Mouse (Mus musculus) cortical plate, adult 2 months (tissue): ENCODE measurements around the gene Itga6.

Experiments used
- CTCF ChIP-seq: fragments of 200-500 bp; IDR thresholded peaks from 2 replicates; pipeline ENCODE4 v1.5.1; 2011; ENCODE audit warnings: mild to moderate bottlenecking, control low read depth, low read length; ENCODE audit not compliant: insufficient read depth; ENCODE audit errors: extremely low read depth
- POLR2A ChIP-seq: fragments of 200-500 bp; IDR thresholded peaks from 2 replicates; pipeline ENCODE4 v1.6.1; 2011; ENCODE audit warnings: mild to moderate bottlenecking, low read length, control low read depth; ENCODE audit not compliant: insufficient read depth; ENCODE audit errors: extremely low read depth

GRCm38 (mm10) chr2:71719005-71719386 lies 26.4 kb upstream of the Itga6 start:
- no peak for TF ChIP-seq POLR2A
- no peak for TF ChIP-seq CTCF
